Mouse (Mus musculus): Measurements from ENCODE around the gene Btbd35f9. TPM values are rescaled to one million over a fixed set of nuclear protein-coding genes. Genes with fewer than 3 reads are reported as not detected.
"Not testable (repeated sequence)": the region's sequence is repeated elsewhere in the genome, so short reads cannot be mapped to it uniquely, and the experiment has no call there.

The Btbd35f9 gene
- not detected in 2 replicates for polyA plus RNA-seq (2012; rRNA removed)

DNA sequence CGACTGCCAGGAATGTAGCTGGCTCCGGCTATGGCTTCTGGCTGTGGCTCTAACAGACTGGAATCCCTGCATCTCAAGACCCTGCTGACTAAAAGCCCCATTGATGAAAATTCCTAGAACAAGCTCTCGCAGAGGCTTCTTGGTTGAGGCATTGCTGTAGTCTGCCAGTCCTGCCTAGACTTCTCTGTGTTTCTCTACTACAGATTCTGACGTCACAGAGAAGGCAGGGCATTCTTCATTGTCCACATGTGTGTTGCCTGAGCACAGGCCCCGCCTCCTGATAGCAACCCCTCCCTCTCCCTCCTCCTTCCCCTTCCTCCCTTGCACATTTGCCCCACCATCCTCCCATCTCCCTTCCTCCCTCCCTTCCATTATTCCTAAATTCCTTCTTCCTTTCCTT lies at the start of gene Btbd35f9:
Gene Btbd35f9 (minus strand): TSS at position 101 of the 400 bp plus-strand sequence.
- DNase-seq (ENCODE audit: low spot score): not testable (repeated sequence)

Other genes starting within 250 kb of the Btbd35f9 start
- gene Btbd35f6, start 205.0 kb downstream of the Btbd35f9 start, polyA plus RNA-seq (2012; rRNA removed): not detected in 2 replicates
- gene Gm21870, start 174.7 kb downstream of the Btbd35f9 start, polyA plus RNA-seq (2012; rRNA removed): not detected in 2 replicates
- gene Spin2g, start 77.2 kb upstream of the Btbd35f9 start, polyA plus RNA-seq (2012; rRNA removed): not detected in 2 replicates

All from urinary bladder, adult 2 months (tissue).